Mouse (Mus musculus): Measurements from ENCODE around the gene Kcnk10.

GRCm38 (mm10) chr12:98470097-98470496 is 108.0 kb downstream of the Kcnk10 start:
- TF ChIP-seq POLR2A (IDR thresholded peaks at IDR 0.05; ENCODE audit: low read depth, low read length) (no peak), CTCF (IDR thresholded peaks at IDR 0.05; ENCODE audit: extremely low read depth, insufficient read depth, insufficient read length, insufficient replicate concordance) (no peak)

Measured in spleen, adult 2 months (tissue).